Mouse (Mus musculus) heart, postnatal 0 days (tissue): ENCODE results near the gene Gabrb2.

Experiments
- CTCF ChIP-seq: IDR thresholded peaks from 2 replicates; pipeline ENCODE4 v1.5.1; 2016; ENCODE audit warnings: antibody characterized with exemption, control low read depth, low read depth
- EP300 ChIP-seq: IDR thresholded peaks from 2 replicates; pipeline ENCODE4 v1.6.1; 2016; ENCODE audit warnings: antibody characterized with exemption, low read depth

DNA sequence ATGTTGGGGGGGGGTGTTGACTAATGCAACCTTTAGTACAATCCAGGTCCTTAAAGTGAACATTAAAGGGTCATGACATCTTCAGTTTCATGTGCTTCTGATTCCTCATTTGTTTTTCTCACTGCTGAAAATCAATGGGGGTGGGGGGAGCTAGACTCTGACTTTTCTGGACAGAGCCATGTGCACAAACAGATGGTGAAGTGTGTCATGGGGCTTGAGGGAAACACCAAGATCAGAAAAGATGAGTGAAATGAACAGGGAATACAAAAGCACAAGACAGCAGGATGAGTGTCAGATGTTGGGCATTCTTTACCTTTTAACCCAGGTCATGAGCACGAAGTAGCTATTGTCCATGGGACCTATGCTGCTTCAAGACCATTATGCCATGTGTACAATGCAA lies 86.4 kb downstream of the Gabrb2 start:
- TF ChIP-seq EP300 (no peak), CTCF (no peak)
